Mouse (Mus musculus) intestine, embryonic 14.5 days (tissue): ENCODE results near the gene Rpap2. TPM values are rescaled to one million over a fixed set of nuclear protein-coding genes. Genes with fewer than 3 reads are reported as not detected.

Source experiments
- ATAC-seq: fragments of 200-750 bp; cut with Nextera tagmentation; replicated peaks from 2 replicates; pipeline ENCODE4 v1.8.0; 2017; ENCODE audit warnings: low read depth, moderate number of reproducible peaks, moderate TSS enrichment, moderate library complexity; ENCODE audit not compliant: low FRiP score, low TSS enrichment
- DNase-seq: peaks from one replicate; pipeline ENCODE4 v3.0.0-alpha.2; 2018; ENCODE audit warnings: low spot score
- H3K27ac ChIP-seq: fragments of 300-500 bp; sonication (generic); 2 replicates; pipeline ENCODE4 v1.5.1; 2014; ENCODE audit warnings: low read depth, mild to moderate bottlenecking, control low read depth
- H3K27me3 ChIP-seq: fragments of 300-500 bp; sonication (generic); replicated peaks from 2 replicates; pipeline ENCODE4 v1.6.1; 2014; ENCODE audit warnings: low read length, control low read depth; ENCODE audit not compliant: control insufficient read depth, insufficient read depth
- H3K36me3 ChIP-seq: fragments of 300-500 bp; sonication (generic); 2 replicates; pipeline ENCODE4 v1.6.1; 2014; ENCODE audit warnings: low read length, control low read depth; ENCODE audit not compliant: control insufficient read depth, insufficient read depth
- H3K4me1 ChIP-seq: fragments of 300-500 bp; sonication (generic); replicated peaks from 2 replicates; pipeline ENCODE4 v1.6.1; 2014; ENCODE audit warnings: low read length, control low read depth, mixed read lengths; ENCODE audit not compliant: control insufficient read depth, insufficient read depth
- H3K4me2 ChIP-seq: fragments of 300-500 bp; sonication (generic); 2 replicates; pipeline ENCODE4 v1.6.1; 2014; ENCODE audit warnings: low read length
- H3K4me3 ChIP-seq: fragments of 300-500 bp; sonication (generic); 2 replicates; pipeline ENCODE4 v1.5.1; 2014; ENCODE audit warnings: low read depth, low read length, control low read depth, mixed read lengths
- H3K9ac ChIP-seq: fragments of 300-500 bp; sonication (generic); 2 replicates; pipeline ENCODE4 v1.6.1; 2014; ENCODE audit warnings: mild to moderate bottlenecking, low read length
- H3K9me3 ChIP-seq: fragments of 300-500 bp; sonication (generic); 2 replicates; pipeline ENCODE4 v1.6.1; 2016; ENCODE audit warnings: low read length, control low read depth; ENCODE audit not compliant: control insufficient read depth
- WGBS: fragments of 180-500 bp; shearing (Covaris S2); extraction: QIAGEN DNeasy Blood & Tissue Kit; methylation state at CpG from one replicate; pipeline ENCODE4 v1.1.7; 2014; 5-methylcytosine and 5-hydroxymethylcytosine counted together
- polyA plus RNA-seq: library from polyadenylated mRNA; unstranded; fragments of >200 nt; fragmentation: Nextera tagmentation; extraction: Ambion mirVana; gene quantifications from 2 replicates; pipeline ENCODE4 v1.2.1, GENCODE M21; 2014

Rpap2 gene
- polyA plus RNA-seq, 1 experiment from 2014 or later: 16.8 TPM

DNA sequence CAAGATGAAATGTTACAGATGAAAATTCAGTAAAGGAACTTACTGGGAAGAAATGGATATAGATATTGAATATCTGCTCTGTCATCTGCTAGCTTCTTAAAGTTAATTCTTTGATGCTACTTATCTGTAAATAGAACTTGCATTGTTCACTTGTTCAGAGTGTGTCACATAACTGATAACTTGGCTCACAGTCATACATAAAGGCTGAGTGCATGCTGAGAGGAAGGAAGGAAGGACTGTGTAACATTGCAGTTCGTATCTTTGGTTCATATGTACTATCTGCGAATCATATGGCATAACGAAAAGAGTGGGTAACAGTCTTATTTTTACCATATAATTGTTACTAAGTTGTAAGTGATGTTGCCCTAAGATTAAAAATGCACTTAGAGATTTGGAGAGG is 24.2 kb downstream of the Rpap2 start:
- Histone ChIP-seq H3K9me3 (no peaks in the 10 kb centered on the region), H3K9ac (no peak overlapping the region), H3K36me3 (peaks cover 51% of the 10 kb centered on the region), H3K4me1 (no peaks in the 10 kb centered on the region), H3K27ac (no peak overlapping the region), H3K4me2 (no peak overlapping the region), H3K4me3 (no peak overlapping the region), H3K27me3 (no peaks in the 10 kb centered on the region)
- 94% methylated on average over 3 of the region's 3 CpGs for WGBS
- no peak for DNase-seq
- ATAC-seq: no peak

DNA sequence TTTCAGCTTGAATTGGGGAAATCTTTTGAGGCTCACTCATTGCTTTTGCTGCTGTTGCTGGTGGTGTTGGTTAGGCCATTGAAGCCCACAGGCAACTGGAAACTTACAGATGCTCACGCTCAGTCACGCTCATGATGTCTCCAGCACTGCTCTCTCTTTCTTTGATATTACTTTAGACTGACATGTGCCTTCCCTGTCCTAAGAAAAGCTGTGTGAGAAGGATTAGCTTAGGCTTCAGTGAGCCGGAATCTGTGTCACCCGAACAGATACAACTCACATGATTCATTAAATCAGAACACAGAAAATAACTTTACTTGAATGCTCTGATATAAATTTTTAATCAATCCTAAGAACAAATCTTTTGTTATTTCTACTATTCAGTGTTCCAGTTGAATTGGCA is 36.5 kb downstream of the Rpap2 start:
- Histone ChIP-seq H3K4me1 (no peaks in the 10 kb centered on the region), H3K4me2 (no peak overlapping the region), H3K4me3 (no peak overlapping the region), H3K9ac (no peak overlapping the region), H3K27ac (no peak overlapping the region), H3K27me3 (no peaks in the 10 kb centered on the region), H3K36me3 (peaks cover 11% of the 10 kb centered on the region), H3K9me3 (no peaks in the 10 kb centered on the region)
- 90% methylated on average over 4 of the region's 4 CpGs for WGBS
- ATAC-seq: no peak
- no peak for DNase-seq

DNA sequence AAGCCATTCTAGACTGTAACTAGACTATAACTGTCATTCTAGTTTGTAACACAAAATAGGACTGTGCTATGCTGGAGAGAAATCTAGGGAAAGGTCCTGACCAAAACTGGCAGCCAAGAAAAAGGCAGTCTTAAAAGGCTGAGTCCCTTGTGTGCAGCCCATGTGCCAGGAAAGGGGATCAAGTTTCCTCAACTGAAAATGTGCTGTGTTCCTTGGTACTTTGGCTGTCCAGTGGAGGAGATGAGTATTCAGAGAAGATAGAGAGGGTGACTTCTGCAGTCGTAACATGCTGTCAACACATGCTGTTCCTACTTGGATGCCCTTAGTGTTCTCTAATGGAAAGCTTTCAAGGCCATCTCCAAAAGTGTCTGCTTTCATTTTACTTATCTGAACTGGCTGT is 39.9 kb downstream of the Rpap2 start:
- peaks cover 11% of the 10 kb centered on the region for H3K36me3 ChIP-seq
- H3K4me3 ChIP-seq: no peak overlapping the region
- WGBS: 85% methylated on average over 1 of the region's 1 CpGs
- H3K9me3 ChIP-seq: no peaks in the 10 kb centered on the region
- DNase-seq (no peak), ATAC-seq (no peak)
- H3K27ac ChIP-seq: no peak overlapping the region
- H3K27me3 ChIP-seq: no peaks in the 10 kb centered on the region
- H3K4me2 ChIP-seq: no peak overlapping the region
- peaks cover 3% of the 10 kb centered on the region; the same call in 1 of the 2 replicates for H3K4me1 ChIP-seq
- no peak overlapping the region for H3K9ac ChIP-seq

DNA sequence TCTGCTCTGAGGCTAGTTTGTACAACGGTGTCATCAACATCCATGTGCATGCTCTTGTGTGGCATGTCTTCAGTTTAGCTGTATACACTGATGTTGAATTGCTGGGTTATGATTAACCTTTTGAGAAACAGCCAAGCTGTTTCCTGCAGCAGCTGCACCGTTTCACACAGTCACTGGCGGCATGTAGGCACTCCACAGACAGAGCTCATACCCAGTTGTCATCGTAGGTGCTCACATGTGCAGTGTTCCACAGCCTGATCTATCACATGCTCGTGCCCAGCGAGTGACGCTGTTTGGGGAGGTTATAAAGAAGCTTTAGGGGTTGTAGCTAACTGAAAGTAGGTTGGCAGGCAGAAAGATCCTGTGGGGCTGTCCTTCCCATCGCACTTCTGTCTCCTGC is 41.2 kb downstream of the Rpap2 start:
- Histone ChIP-seq H3K27me3 (no peaks in the 10 kb centered on the region), H3K36me3 (peaks cover 13% of the 10 kb centered on the region), H3K9me3 (no peaks in the 10 kb centered on the region), H3K9ac (no peak overlapping the region), H3K27ac (no peak overlapping the region), H3K4me2 (no peak overlapping the region), H3K4me1 (peaks cover 4% of the 10 kb centered on the region; the same call in 1 of the 2 replicates), H3K4me3 (no peak overlapping the region)
- DNase-seq (no peak), ATAC-seq (no peak)
- WGBS: 74% methylated on average over 8 of the region's 8 CpGs

DNA sequence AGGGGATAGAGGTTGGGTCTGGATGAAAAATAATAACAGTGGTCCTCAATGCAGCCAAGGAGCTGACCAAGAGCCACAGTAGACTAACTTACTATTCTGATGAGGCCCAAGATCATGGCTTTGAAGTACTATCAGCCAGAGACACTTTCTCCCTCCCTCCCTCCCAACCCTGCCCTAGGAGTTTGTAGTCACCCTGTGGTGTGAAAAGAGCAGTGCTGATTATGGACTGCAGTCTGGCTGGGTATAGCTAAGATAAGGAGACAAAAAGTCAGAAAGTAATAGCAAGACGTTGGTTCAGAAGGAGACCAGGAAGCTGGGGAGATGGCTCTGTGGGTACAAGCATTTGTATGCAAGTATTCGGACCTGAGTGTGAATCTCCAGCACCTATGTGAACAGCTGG is 47.4 kb downstream of the Rpap2 start:
- Histone ChIP-seq H3K9me3 (no peaks in the 10 kb centered on the region), H3K27me3 (no peaks in the 10 kb centered on the region), H3K9ac (no peak overlapping the region), H3K27ac (no peak overlapping the region), H3K4me2 (no peak overlapping the region), H3K4me1 (peaks cover 4% of the 10 kb centered on the region; the same call in 1 of the 2 replicates), H3K4me3 (no peak overlapping the region), H3K36me3 (0 out of 2 replicates have a peak, but pooled peaks cover 4% of the 10 kb centered on the region)
- no peak for ATAC-seq
- WGBS: 87% methylated on average over 2 of the region's 2 CpGs
- no peak for DNase-seq

DNA sequence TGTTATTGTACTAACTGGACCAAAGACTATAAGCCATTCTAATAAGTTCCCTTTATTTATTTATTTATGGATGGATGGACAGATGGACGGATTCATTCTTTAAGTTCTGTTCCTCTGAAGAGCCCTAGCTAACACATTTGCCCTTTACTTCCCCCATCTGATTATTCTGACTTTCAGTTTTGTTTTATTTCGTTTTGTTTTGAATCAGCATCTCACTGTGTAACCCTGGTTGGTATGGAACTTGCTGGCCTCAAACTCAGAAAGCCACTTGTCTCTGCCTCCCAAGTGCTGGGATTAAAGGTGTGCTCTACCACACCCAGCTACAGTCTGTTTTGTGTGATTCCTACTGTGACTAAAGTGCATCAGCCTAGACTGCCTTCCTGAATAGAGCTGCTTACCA is 48.8 kb downstream of the Rpap2 start:
- 0 out of 2 replicates have a peak, but pooled peaks cover 4% of the 10 kb centered on the region for H3K36me3 ChIP-seq
- H3K27me3 ChIP-seq: no peaks in the 10 kb centered on the region
- no peak overlapping the region for H3K27ac ChIP-seq
- no peaks in the 10 kb centered on the region for H3K9me3 ChIP-seq
- H3K4me2 ChIP-seq: no peak overlapping the region
- H3K4me1 ChIP-seq: peaks cover 4% of the 10 kb centered on the region; the same call in 1 of the 2 replicates
- no peak for DNase-seq
- no peak overlapping the region for H3K4me3 ChIP-seq
- WGBS: 86% methylated on average over 2 of the region's 2 CpGs
- no peak overlapping the region for H3K9ac ChIP-seq
- no peak for ATAC-seq

DNA sequence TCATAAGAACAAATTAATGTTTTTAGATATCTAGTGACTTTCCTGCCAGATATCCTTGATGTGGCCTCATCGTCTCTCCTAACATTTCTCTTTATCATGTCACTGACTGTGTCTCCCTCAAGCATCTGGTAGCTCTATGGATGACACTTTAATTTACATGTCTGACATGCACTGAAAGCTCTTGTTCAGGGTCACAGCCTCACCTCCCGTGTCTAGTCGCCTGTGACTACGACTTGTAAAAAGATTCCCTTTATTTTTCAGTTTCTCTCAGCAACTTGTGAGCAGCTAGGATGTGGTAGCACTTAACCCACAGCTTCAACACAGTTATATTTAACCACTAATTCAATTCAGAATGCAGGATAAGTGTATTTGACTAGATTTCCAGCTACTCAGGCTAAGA is 50.4 kb downstream of the Rpap2 start:
- no peak for ATAC-seq
- no peaks in the 10 kb centered on the region for H3K27me3 ChIP-seq
- DNase-seq: no peak
- H3K9ac ChIP-seq: no peak overlapping the region
- H3K36me3 ChIP-seq: 0 out of 2 replicates have a peak, but pooled peaks cover 4% of the 10 kb centered on the region
- no peaks in the 10 kb centered on the region for H3K4me1 ChIP-seq
- no peaks in the 10 kb centered on the region for H3K9me3 ChIP-seq
- H3K4me3 ChIP-seq: no peak overlapping the region
- no peak overlapping the region for H3K4me2 ChIP-seq
- no peak overlapping the region for H3K27ac ChIP-seq
- whole genome bisulfite sequencing: 86% methylated on average over 4 of the region's 4 CpGs

DNA sequence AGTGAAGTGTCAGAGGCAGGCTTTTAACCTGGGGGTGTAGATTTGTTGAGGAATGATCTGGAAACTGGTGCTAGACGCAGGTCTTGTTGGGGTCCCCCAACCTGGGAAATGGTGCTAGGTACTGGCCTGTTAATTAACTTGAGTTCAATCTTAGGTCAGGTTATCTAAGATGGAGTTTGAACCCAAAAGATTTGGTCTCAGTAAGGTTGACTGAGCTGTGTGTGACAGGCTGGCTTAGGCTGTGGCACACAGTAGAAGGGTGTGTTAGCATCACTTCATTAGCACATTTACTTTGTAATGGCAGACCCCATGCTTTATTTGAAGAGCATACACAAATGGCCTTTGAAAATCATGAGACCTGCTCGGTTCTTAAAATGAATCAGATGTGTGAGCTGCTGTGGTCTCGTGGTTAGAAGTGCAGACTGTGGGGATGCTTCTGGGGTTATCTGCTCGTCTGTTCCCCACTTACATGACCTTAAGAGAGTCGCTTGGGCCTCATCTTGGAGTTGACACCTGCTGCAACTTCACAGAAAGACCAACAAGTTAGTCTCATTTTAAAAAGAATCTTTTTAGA is 51.5 kb downstream of the Rpap2 start:
- no peaks in the 10 kb centered on the region for H3K4me1 ChIP-seq

DNA sequence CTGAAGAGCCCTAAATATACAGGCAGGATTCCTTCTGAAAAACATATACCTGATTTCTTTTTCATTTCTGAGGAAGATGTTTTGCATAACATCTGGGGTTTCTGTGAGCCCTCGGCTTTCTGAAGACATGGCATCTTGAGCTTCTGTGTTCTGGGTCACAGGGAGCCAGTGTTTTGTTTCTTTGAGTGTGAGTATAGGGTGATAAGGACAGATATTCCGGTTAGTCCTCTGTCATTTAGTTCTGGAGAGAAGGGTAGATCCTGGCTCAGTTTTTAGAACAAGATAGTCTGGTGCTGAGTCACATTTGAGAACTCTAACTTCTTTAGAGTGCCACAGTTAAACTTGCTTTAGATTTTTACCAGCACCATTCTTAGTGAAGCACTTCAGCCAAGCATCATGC is 52.5 kb downstream of the Rpap2 start:
- Histone ChIP-seq H3K36me3 (no peaks in the 10 kb centered on the region), H3K4me2 (no peak overlapping the region), H3K9me3 (no peaks in the 10 kb centered on the region), H3K4me3 (no peak overlapping the region), H3K4me1 (no peaks in the 10 kb centered on the region), H3K27me3 (no peaks in the 10 kb centered on the region), H3K27ac (no peak overlapping the region), H3K9ac (no peak overlapping the region)
- WGBS: 86% methylated on average over 2 of the region's 2 CpGs
- DNase-seq (no peak), ATAC-seq (no peak)

More for the DNA sequence above, 51.5 kb downstream of the Rpap2 start:
- no peak overlapping the region for H3K4me3 ChIP-seq
- no peak overlapping the region for H3K27ac ChIP-seq
- WGBS: 77% methylated on average over 5 of the region's 5 CpGs
- H3K9me3 ChIP-seq: no peaks in the 10 kb centered on the region
- ATAC-seq (no peak), DNase-seq (no peak)
- no peaks in the 10 kb centered on the region for H3K36me3 ChIP-seq
- no peaks in the 10 kb centered on the region for H3K27me3 ChIP-seq
- no peak overlapping the region for H3K9ac ChIP-seq
- H3K4me2 ChIP-seq: no peak overlapping the region
